Mouse (Mus musculus): Measurements from ENCODE around the gene Bpi. TPM values are rescaled to one million over a fixed set of nuclear protein-coding genes. Genes with fewer than 3 reads are reported as not detected.
A peak's percentile ranks its signal among the peaks of the same experiment; 100 is the strongest.

Gene Bpi
- not detected in 2 replicates for polyA plus RNA-seq (2014; fragmentation: Nextera tagmentation; extraction: Ambion mirVana)

DNA sequence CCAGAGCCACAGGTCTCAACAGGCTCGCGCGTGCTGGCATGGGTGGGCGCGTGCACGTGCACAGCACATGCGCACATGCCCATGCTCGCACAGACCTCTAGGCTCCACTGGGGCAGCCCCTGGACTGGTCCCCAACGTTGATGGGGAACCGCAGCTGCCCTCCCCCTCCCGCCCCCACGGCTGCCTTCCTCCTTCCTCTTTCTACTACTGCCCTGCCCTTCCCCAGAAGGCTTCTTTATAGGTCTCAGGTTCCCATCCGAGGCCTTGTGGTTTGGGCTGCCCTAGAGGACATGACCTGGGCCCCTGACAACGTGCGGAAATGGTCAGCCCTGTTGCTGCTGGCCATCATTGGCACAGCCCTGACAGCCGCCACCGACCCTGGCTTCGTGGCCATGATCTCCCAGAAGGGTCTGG lies at the start of gene Bpi:
Gene Bpi, plus strand, starts transcription at position 90 of the 414 bp plus-strand sequence.
- no peaks in the 10 kb centered on the region for H3K27me3 ChIP-seq (ENCODE audit: insufficient read depth, low read length)
- peaks cover 11% of the 10 kb centered on the region for H3K4me1 ChIP-seq (ENCODE audit: insufficient read depth)
- no peak within 1 kb of the TSS for H3K4me3 ChIP-seq (ENCODE audit: low read depth, low read length)
- 48% methylated on average over 18 of the region's 18 CpGs for WGBS
- peak within 1 kb of the TSS; percentile 33; the same call in 1 of the 2 replicates for H3K4me2 ChIP-seq
- H3K9me3 ChIP-seq (ENCODE audit: low read depth, low read length), result no peaks in the 10 kb centered on the region
- H3K9ac ChIP-seq, result no peak within 1 kb of the TSS
- ATAC-seq (ENCODE audit: insufficient read depth), result no peak
- peak within 1 kb of the TSS; percentile 42; the same call in 1 of the 2 replicates for H3K27ac ChIP-seq (ENCODE audit: low read depth)
- no peak for DNase-seq
- no peaks in the 10 kb centered on the region for H3K36me3 ChIP-seq (ENCODE audit: insufficient read depth)
- TF ChIP-seq CTCF (IDR thresholded peaks at IDR 0.05; ENCODE audit: low read depth), result no peak

DNA sequence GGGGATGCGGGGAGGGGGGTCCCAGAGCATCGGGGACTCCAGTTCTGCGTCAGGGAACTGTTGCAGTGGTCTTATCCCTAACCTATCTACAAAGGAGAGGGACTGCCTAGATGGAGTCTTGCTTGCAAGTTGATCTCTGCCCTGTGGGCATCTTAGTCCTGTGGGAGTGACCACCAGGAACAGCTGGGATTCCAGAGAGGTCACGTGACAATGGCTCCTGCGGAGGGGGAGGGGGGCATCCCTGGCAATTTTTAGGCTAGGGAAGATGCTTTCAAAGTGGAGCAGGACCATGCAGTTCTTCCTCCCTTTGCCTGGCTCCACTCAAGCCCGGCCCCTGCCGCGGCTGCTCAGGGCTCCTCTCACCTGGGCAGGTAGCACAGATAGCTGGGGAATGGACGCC lies 48.1 kb upstream of the Bpi start:
- Histone ChIP-seq H3K9ac (no peak overlapping the region), H3K4me2 (no peak overlapping the region), H3K9me3 (ENCODE audit: low read depth, low read length) (no peaks in the 10 kb centered on the region), H3K4me1 (ENCODE audit: insufficient read depth) (peaks cover 9% of the 10 kb centered on the region; the same call in 1 of the 2 replicates), H3K4me3 (ENCODE audit: low read depth, low read length) (no peak overlapping the region), H3K27ac (ENCODE audit: low read depth) (no peak overlapping the region), H3K27me3 (ENCODE audit: insufficient read depth, low read length) (no peaks in the 10 kb centered on the region), H3K36me3 (ENCODE audit: insufficient read depth) (0 out of 2 replicates have a peak, but pooled peaks cover 2% of the 10 kb centered on the region)
- no peak for ATAC-seq (ENCODE audit: insufficient read depth)
- no peak for TF ChIP-seq CTCF (IDR thresholded peaks at IDR 0.05; ENCODE audit: low read depth)
- no peak for DNase-seq
- 51% methylated on average over 9 of the region's 9 CpGs for WGBS

DNA sequence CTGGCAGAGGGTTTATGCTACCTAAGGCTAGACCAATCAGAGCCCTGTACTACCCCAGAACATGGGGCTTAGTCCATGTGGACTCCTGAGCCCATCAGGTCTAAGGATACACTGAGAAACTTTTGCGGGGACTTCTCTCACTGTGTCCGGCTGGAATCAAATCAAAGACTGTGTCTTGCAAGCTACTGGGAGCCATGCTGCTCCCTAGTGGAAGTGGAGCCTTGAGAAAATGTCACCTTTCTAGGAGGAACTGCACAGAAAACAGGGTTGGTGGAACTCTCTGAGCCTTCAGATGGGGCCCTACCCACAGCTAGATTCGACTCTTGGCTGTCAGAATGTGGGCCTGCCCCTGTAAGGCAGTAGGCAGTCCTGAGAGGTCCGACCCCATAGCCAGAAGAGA lies 47.4 kb upstream of the Bpi start:
- H3K4me3 ChIP-seq (ENCODE audit: low read depth, low read length), result no peak overlapping the region
- WGBS, result 50% methylated on average over 4 of the region's 4 CpGs
- H3K27me3 ChIP-seq (ENCODE audit: insufficient read depth, low read length), result no peaks in the 10 kb centered on the region
- H3K4me1 ChIP-seq (ENCODE audit: insufficient read depth), result peaks cover 9% of the 10 kb centered on the region; the same call in 1 of the 2 replicates
- peak; percentile 39 for DNase-seq
- H3K9me3 ChIP-seq (ENCODE audit: low read depth, low read length), result no peaks in the 10 kb centered on the region
- no peak for ATAC-seq (ENCODE audit: insufficient read depth)
- H3K4me2 ChIP-seq, result no peak overlapping the region
- 0 out of 2 replicates have a peak overlapping the region, but pooled peaks have one; percentile 26 for H3K27ac ChIP-seq (ENCODE audit: low read depth)
- 0 out of 2 replicates have a peak, but pooled peaks have one; percentile 1 for TF ChIP-seq CTCF (IDR thresholded peaks at IDR 0.05; ENCODE audit: low read depth)
- 0 out of 2 replicates have a peak, but pooled peaks cover 4% of the 10 kb centered on the region for H3K36me3 ChIP-seq (ENCODE audit: insufficient read depth)
- no peak overlapping the region for H3K9ac ChIP-seq

DNA sequence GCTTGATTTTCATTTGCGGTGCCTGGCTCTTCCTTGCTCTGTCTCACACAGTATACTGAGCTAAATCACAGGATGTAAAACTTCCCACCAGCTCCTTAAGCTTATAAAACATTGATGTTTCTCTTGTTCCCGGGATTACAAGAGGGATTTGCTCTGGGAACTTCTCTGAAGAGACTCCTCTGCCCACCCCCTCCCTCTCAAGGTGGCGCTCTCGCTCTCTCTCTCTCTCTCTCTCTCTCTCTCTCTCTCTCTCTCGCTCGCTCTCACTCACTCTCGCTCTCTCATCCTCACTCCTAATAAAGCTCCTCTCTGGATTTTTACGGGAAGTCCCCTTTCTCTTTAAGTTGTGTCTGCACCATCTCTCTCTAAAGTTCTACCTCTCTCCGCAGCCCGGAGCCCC lies 46.9 kb upstream of the Bpi start:
- DNase-seq (peak; percentile 44), ATAC-seq (ENCODE audit: insufficient read depth) (no peak)
- no peaks in the 10 kb centered on the region for H3K27me3 ChIP-seq (ENCODE audit: insufficient read depth, low read length)
- 0 out of 2 replicates have a peak overlapping the region, but pooled peaks have one; percentile 26 for H3K27ac ChIP-seq (ENCODE audit: low read depth)
- peaks cover 9% of the 10 kb centered on the region; the same call in 1 of the 2 replicates for H3K4me1 ChIP-seq (ENCODE audit: insufficient read depth)
- H3K4me3 ChIP-seq (ENCODE audit: low read depth, low read length), result no peak overlapping the region
- no peak overlapping the region for H3K9ac ChIP-seq
- H3K36me3 ChIP-seq (ENCODE audit: insufficient read depth), result 0 out of 2 replicates have a peak, but pooled peaks cover 4% of the 10 kb centered on the region
- 26% methylated on average over 10 of the region's 10 CpGs for WGBS
- H3K4me2 ChIP-seq, result peak overlapping the region; percentile 29; the same call in 1 of the 2 replicates
- H3K9me3 ChIP-seq (ENCODE audit: low read depth, low read length), result no peaks in the 10 kb centered on the region
- TF ChIP-seq CTCF (IDR thresholded peaks at IDR 0.05; ENCODE audit: low read depth), result peak; percentile 18; the same call in 1 of the 2 replicates

DNA sequence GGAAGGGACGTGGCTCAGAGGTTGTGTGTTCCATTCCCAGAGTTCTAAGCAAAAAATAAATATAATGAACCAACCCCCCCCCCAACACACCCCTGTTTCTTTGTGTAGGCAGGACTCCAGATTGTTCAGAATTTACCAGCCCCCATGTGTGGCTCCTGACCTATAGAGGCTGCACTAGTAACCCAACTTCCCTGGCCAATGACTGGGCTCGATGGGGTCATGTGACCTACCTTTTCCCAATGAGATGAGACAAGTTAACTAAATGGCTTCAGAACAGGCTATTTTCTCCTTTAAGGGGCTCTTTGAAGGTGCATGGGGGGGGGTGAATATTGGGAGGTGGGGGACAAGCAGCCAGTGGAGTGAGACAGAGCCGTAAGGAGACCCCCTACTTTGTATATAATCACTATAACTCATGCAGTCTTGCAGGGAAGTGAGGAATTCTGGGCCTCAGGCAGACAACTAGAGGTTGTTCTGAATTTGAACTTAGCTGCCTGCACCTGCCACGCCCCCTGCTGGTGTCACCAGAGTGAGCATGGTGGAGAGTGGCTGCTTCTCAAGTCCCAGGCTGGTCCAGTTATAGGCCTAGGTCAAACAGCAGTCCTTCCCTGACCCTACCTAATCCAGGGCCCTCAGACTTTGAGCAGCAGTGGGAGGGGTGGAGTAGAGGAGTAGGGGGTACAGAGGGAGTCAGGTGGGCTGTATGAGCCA lies 46.0 kb upstream of the Bpi start:
- ATAC-seq (ENCODE audit: insufficient read depth) (no peak), DNase-seq (no peak)
- no peaks in the 10 kb centered on the region for H3K27me3 ChIP-seq (ENCODE audit: insufficient read depth, low read length)
- 69% methylated on average over 4 of the region's 4 CpGs for WGBS
- H3K4me3 ChIP-seq (ENCODE audit: low read depth, low read length), result no peak overlapping the region
- no peak overlapping the region for H3K4me2 ChIP-seq
- H3K36me3 ChIP-seq (ENCODE audit: insufficient read depth), result 0 out of 2 replicates have a peak, but pooled peaks cover 4% of the 10 kb centered on the region
- H3K9me3 ChIP-seq (ENCODE audit: low read depth, low read length), result no peaks in the 10 kb centered on the region
- no peak overlapping the region for H3K27ac ChIP-seq (ENCODE audit: low read depth)
- peak; percentile 57 for TF ChIP-seq CTCF (IDR thresholded peaks at IDR 0.05; ENCODE audit: low read depth)
- H3K4me1 ChIP-seq (ENCODE audit: insufficient read depth), result peaks cover 9% of the 10 kb centered on the region; the same call in 1 of the 2 replicates
- no peak overlapping the region for H3K9ac ChIP-seq

DNA sequence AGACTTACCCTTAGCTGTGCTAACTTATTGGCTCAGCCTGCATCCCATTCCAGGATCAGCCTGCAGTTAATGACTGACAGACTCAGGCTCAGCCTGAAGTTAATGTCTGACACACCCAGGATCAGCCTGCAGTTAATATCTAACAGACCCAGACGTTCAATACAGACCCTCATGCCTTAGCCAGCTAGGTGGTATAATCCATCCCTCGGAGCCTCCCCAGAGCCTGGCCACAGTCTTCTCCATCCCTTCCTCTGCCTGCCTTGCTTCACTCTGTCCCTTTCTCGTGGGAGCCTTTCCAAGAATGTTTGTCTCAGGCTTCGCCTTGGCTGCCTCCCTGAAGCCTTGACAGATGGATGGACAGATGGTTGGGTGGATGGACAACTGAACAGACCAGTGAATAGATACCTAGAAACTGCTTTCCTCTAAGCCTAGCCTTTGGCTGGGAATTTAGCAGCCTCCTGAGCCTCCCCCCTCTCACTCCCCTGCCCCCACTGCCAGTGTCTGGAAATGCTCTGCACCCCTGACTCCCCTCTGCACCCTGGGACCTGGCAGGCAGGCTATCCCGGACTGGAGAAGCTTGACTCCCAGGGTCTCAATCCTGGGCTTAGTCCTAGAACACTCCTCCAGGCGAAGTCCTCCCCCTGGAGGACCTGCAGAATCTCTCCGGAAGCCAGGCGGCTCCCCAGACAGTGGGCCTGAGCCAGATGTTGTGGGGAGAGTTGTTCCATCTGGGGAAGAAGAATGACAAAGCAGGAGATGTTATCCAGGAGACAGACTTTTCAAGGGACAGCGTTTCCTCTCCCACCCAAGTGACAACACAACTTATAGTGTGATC lies 42.4 kb upstream of the Bpi start:
- TF ChIP-seq CTCF (IDR thresholded peaks at IDR 0.05; ENCODE audit: low read depth), result no peak
- 0 out of 2 replicates have a peak, but pooled peaks have one; percentile 48 for ATAC-seq (ENCODE audit: insufficient read depth)
- no peaks in the 10 kb centered on the region for H3K9me3 ChIP-seq (ENCODE audit: low read depth, low read length)
- 0 out of 2 replicates have a peak, but pooled peaks cover 10% of the 10 kb centered on the region for H3K36me3 ChIP-seq (ENCODE audit: insufficient read depth)
- no peak overlapping the region for H3K4me3 ChIP-seq (ENCODE audit: low read depth, low read length)
- 32% methylated on average over 9 of the region's 9 CpGs for WGBS
- H3K27me3 ChIP-seq (ENCODE audit: insufficient read depth, low read length), result no peaks in the 10 kb centered on the region
- H3K27ac ChIP-seq (ENCODE audit: low read depth), result peak overlapping the region; percentile 43; the same call in 1 of the 2 replicates
- no peak overlapping the region for H3K4me2 ChIP-seq
- H3K9ac ChIP-seq, result no peak overlapping the region
- H3K4me1 ChIP-seq (ENCODE audit: insufficient read depth), result peaks cover 5% of the 10 kb centered on the region; the same call in 1 of the 2 replicates
- DNase-seq, result peak; percentile 73
